Mouse (Mus musculus) G1E (cell line): ENCODE data around the gene Bora.

Experiments used
- CTCF ChIP-seq: IDR thresholded peaks from 2 replicates; pipeline ENCODE4 v1.5.1; 2012; ENCODE audit warnings: low read depth, low read length, inconsistent platforms, mixed read lengths
- GATA1 ChIP-seq: IDR thresholded peaks from 2 replicates; pipeline ENCODE4 v1.6.1; 2012; ENCODE audit warnings: borderline replicate concordance, low read length, inconsistent platforms, mixed read lengths
- GATA2 ChIP-seq: IDR thresholded peaks from 2 replicates; pipeline ENCODE4 v1.6.1; 2012; ENCODE audit warnings: low read depth, low read length, inconsistent platforms, borderline replicate concordance
- TAL1 ChIP-seq: conservative IDR thresholded peaks from 2 replicates; pipeline ENCODE4 v1.6.1; 2012; ENCODE audit warnings: low read depth, low read length, inconsistent platforms, mixed read lengths

GRCm38 (mm10) chr14:99121584-99122339, 75.7 kb downstream of the Bora start:
- TF ChIP-seq CTCF (no peak), TAL1 (no peak), GATA1 (no peak), GATA2 (no peak)
